Mouse (Mus musculus): ENCODE data around the gene Utp11. TPM values are rescaled to one million over a fixed set of nuclear protein-coding genes. Genes with fewer than 3 reads are reported as not detected.
A peak's percentile ranks its signal among the peaks of the same experiment; 100 is the strongest.

Gene Utp11
- polyA plus RNA-seq, 2 experiments, result 16.4 to 22.4 TPM

DNA sequence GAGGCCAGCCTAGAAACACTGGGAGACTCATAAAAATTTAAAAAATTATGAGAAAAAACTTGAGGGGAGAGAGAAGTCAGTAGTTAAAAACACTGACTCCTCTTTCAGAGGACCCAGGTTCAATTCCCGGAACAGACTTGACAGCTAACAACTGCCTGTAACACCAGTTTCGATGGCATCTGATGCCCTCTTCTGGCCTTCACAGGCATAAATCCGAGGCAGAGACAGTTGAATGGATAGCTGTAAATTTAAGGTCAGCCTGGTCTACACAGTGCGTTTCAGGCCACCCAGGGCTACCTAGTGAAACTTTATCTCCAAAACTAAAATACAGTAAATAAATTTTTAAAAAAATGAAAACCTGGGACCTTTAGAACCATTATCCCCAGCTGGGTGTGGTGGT, 8.4 kb downstream of the Utp11 start:
- Histone ChIP-seq H3K36me3 (replicated peaks; ENCODE audit: control insufficient read depth, insufficient read depth, low read depth) (peaks cover 28% of the 10 kb centered on the region), H3K4me2 (ENCODE audit: low read depth) (no peak overlapping the region), H3K27ac (no peak overlapping the region), H3K9ac (replicated peaks) (no peak overlapping the region), H3K9me3 (ENCODE audit: control insufficient read depth, low read length) (no peaks in the 10 kb centered on the region), H3K27me3 (ENCODE audit: control insufficient read depth, insufficient read depth, low read length) (no peaks in the 10 kb centered on the region), H3K4me3 (ENCODE audit: insufficient read depth in 1 of 2, low read depth in 2 of 2, low read length in 2 of 2) (no peak overlapping the region), H3K4me1 (replicated peaks; ENCODE audit: control insufficient read depth in 2 of 2, insufficient read depth in 2 of 2, low read length in 1 of 2) (no peaks in the 10 kb centered on the region)
- TF ChIP-seq EP300 (IDR thresholded peaks at IDR 0.05; ENCODE audit: low read depth), result no peak
- peak; percentile 43 for TF ChIP-seq CTCF (IDR thresholded peaks at IDR 0.05; ENCODE audit: low read depth)
- no peak for ATAC-seq (ENCODE audit: insufficient read depth)
- DNase-seq (ENCODE audit: low read depth in 3 of 3, low spot score in 3 of 3), result no peak
- 64% methylated on average over 4 of the region's 4 CpGs for WGBS (ENCODE audit: insufficient replicate concordance)

DNA sequence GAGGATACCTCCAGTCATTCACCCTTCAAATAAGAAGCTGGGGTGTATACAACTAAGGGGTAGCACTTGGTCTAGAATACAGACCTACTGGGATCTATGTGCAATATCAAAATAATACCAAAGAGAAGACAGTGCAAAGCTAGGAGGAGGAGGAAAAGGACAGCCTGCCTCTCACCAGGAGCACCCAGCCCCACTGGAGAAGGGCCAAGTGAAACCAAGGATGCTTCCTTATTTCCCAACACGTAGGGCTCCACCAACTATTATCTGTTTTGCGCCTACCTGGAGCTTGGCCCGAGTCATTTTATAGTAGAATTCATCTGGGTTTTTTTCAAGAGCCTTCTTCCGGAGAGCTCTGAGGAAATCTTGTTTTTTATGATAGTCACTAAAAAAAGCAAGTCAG, 9.9 kb downstream of the Utp11 start:
- no peak overlapping the region for H3K27ac ChIP-seq
- no peak overlapping the region for H3K4me3 ChIP-seq (ENCODE audit: insufficient read depth in 1 of 2, low read depth in 2 of 2, low read length in 2 of 2)
- ATAC-seq (ENCODE audit: insufficient read depth) (no peak), DNase-seq (ENCODE audit: low read depth in 3 of 3, low spot score in 3 of 3) (no peak)
- peaks cover 34% of the 10 kb centered on the region for H3K36me3 ChIP-seq (replicated peaks; ENCODE audit: control insufficient read depth, insufficient read depth, low read depth)
- no peak overlapping the region for H3K9ac ChIP-seq (replicated peaks)
- H3K4me1 ChIP-seq (replicated peaks; ENCODE audit: control insufficient read depth in 2 of 2, insufficient read depth in 2 of 2, low read length in 1 of 2), result no peaks in the 10 kb centered on the region
- TF ChIP-seq EP300 (IDR thresholded peaks at IDR 0.05; ENCODE audit: low read depth) (no peak), CTCF (IDR thresholded peaks at IDR 0.05; ENCODE audit: low read depth) (no peak)
- H3K4me2 ChIP-seq (ENCODE audit: low read depth), result no peak overlapping the region
- no peaks in the 10 kb centered on the region for H3K9me3 ChIP-seq (ENCODE audit: control insufficient read depth, low read length)
- no peaks in the 10 kb centered on the region for H3K27me3 ChIP-seq (ENCODE audit: control insufficient read depth, insufficient read depth, low read length)
- WGBS (ENCODE audit: insufficient replicate concordance), result 78% methylated on average over 4 of the region's 4 CpGs

DNA sequence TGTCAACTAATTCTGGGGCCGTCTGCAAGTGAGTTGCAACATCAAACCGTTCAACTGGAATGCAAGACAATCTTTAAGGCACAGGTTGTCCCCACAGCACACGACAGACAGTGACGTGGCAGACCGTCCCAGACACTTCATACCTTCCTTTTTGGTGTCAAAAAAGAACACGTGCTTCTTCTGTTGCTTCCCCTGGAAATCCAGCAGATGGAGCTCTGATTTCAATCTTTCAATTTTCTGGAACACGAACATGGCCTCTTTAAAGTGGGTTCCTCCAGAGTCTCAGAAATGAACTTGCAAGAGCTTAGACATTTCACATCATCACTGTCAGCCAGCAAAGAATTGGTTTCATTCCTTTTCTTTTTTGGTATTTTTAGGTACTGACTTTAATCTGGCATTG, 11.1 kb downstream of the Utp11 start:
- Histone ChIP-seq H3K27me3 (ENCODE audit: control insufficient read depth, insufficient read depth, low read length) (no peaks in the 10 kb centered on the region), H3K9me3 (ENCODE audit: control insufficient read depth, low read length) (no peaks in the 10 kb centered on the region), H3K4me2 (ENCODE audit: low read depth) (no peak overlapping the region), H3K27ac (no peak overlapping the region), H3K4me1 (replicated peaks; ENCODE audit: control insufficient read depth in 2 of 2, insufficient read depth in 2 of 2, low read length in 1 of 2) (no peaks in the 10 kb centered on the region), H3K9ac (replicated peaks) (no peak overlapping the region), H3K4me3 (ENCODE audit: insufficient read depth in 1 of 2, low read depth in 2 of 2, low read length in 2 of 2) (no peak overlapping the region), H3K36me3 (replicated peaks; ENCODE audit: control insufficient read depth, insufficient read depth, low read depth) (peaks cover 38% of the 10 kb centered on the region)
- TF ChIP-seq CTCF (IDR thresholded peaks at IDR 0.05; ENCODE audit: low read depth) (peak; percentile 44), EP300 (IDR thresholded peaks at IDR 0.05; ENCODE audit: low read depth) (no peak)
- 63% methylated on average over 7 of the region's 7 CpGs for WGBS (ENCODE audit: insufficient replicate concordance)
- DNase-seq (ENCODE audit: low read depth in 3 of 3, low spot score in 3 of 3), result no peak
- no peak for ATAC-seq (ENCODE audit: insufficient read depth)

DNA sequence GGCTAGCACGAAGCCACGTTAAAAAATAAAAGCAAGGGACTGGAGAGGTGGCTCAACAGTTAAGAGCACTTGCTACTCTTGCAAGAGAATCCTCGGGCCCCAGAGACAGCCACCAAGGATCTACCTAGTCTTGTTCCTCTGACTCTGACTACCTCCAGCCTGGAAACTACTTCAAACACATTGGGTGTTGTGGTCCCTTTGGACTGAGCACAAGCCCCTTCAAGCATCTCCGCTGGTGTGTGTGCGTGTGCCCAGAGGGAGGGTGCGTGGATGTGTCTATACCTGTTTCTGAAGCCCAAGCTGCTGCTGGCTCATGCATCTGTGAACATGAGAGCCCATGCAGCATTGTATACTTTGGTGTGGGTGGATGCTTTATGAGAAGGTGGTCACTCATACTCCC, 17.4 kb downstream of the Utp11 start:
- no peak for ATAC-seq (ENCODE audit: insufficient read depth)
- TF ChIP-seq EP300 (IDR thresholded peaks at IDR 0.05; ENCODE audit: low read depth) (no peak), CTCF (IDR thresholded peaks at IDR 0.05; ENCODE audit: low read depth) (no peak)
- peaks cover 18% of the 10 kb centered on the region for H3K27me3 ChIP-seq (ENCODE audit: control insufficient read depth, insufficient read depth, low read length)
- no peak overlapping the region for H3K9ac ChIP-seq (replicated peaks)
- 74% methylated on average over 6 of the region's 6 CpGs for WGBS (ENCODE audit: insufficient replicate concordance)
- no peak overlapping the region for H3K4me2 ChIP-seq (ENCODE audit: low read depth)
- no peaks in the 10 kb centered on the region for H3K9me3 ChIP-seq (ENCODE audit: control insufficient read depth, low read length)
- no peak overlapping the region for H3K4me3 ChIP-seq (ENCODE audit: insufficient read depth in 1 of 2, low read depth in 2 of 2, low read length in 2 of 2)
- no peaks in the 10 kb centered on the region for H3K4me1 ChIP-seq (replicated peaks; ENCODE audit: control insufficient read depth in 2 of 2, insufficient read depth in 2 of 2, low read length in 1 of 2)
- DNase-seq (ENCODE audit: low read depth in 3 of 3, low spot score in 3 of 3), result no peak
- peaks cover 16% of the 10 kb centered on the region for H3K36me3 ChIP-seq (replicated peaks; ENCODE audit: control insufficient read depth, insufficient read depth, low read depth)
- no peak overlapping the region for H3K27ac ChIP-seq

DNA sequence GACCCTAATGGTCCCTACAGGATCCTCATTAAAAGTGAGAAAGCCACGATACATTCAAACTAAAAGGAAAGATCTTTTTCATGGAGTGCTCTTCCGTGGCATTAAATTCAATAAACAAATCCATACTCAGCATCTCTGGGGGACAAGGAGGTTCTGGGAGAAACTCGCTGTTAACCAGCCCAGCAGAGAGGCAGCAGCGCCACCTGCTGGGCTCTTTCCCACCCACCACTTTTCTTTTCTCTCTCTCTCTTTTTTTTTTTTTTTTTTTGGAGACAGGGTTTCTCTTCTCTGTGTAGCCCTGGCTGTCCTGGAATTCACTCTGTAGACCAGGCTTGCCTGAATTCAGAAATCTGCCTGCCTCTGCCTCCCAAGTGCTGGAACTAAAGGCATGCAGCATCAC, 18.4 kb downstream of the Utp11 start:
- 9% methylated on average over 4 of the region's 4 CpGs for WGBS (ENCODE audit: insufficient replicate concordance)
- TF ChIP-seq EP300 (IDR thresholded peaks at IDR 0.05; ENCODE audit: low read depth), result no peak
- peak; percentile 88 for TF ChIP-seq CTCF (IDR thresholded peaks at IDR 0.05; ENCODE audit: low read depth)
- Histone ChIP-seq H3K36me3 (replicated peaks; ENCODE audit: control insufficient read depth, insufficient read depth, low read depth) (peaks cover 13% of the 10 kb centered on the region), H3K9ac (replicated peaks) (no peak overlapping the region), H3K4me3 (ENCODE audit: insufficient read depth in 1 of 2, low read depth in 2 of 2, low read length in 2 of 2) (no peak overlapping the region), H3K4me2 (ENCODE audit: low read depth) (no peak overlapping the region), H3K27ac (no peak overlapping the region), H3K9me3 (ENCODE audit: control insufficient read depth, low read length) (no peaks in the 10 kb centered on the region), H3K27me3 (ENCODE audit: control insufficient read depth, insufficient read depth, low read length) (peaks cover 18% of the 10 kb centered on the region), H3K4me1 (replicated peaks; ENCODE audit: control insufficient read depth in 2 of 2, insufficient read depth in 2 of 2, low read length in 1 of 2) (no peaks in the 10 kb centered on the region)
- DNase-seq (ENCODE audit: low read depth in 3 of 3, low spot score in 3 of 3) (peak in 1 of 3 experiments; percentile 30), ATAC-seq (ENCODE audit: insufficient read depth) (no peak)
